Mouse (Mus musculus) left cerebral cortex, adult 2 months (tissue): ENCODE data around the gene Zfp746. TPM values are rescaled to one million over a fixed set of nuclear protein-coding genes. Genes with fewer than 3 reads are reported as not detected.

Experiments
- DNase-seq, 2 experiments: peaks; one replicate each; pipeline ENCODE4 v3.0.0; 2021 to 2022; ENCODE audit warnings: low spot score in 2 of 2, mixed read lengths in 1 of 2; ENCODE audit errors: extremely low spot score in 1 of 2
- H3K27ac ChIP-seq: fragments of 200-600 bp; 2 replicates; pipeline ENCODE4 v1.8.1; 2022
- H3K4me3 ChIP-seq: fragments of 200-600 bp; 2 replicates; pipeline ENCODE4 v1.8.1; 2022
- CTCF ChIP-seq: fragments of 200-600 bp; IDR thresholded peaks from 2 replicates; pipeline ENCODE4 v1.8.1; 2022; ENCODE audit warnings: antibody characterized with exemption, mild to moderate bottlenecking, moderate library complexity
- intact Hi-C: fragments of 180-260 bp; cut with DNase I; formaldehyde crosslinking; loops from one replicate; pipeline ENCODE4 v1.15.1; 2025
- total RNA-seq, 2 experiments: library from RNA; stranded (reverse); gene quantifications; 2 replicates each; pipeline ENCODE4 v1.2.3; 2021

Gene Zfp746
- total RNA-seq, 2 experiments from 2014 or later, result 32.1 TPM

DNA sequence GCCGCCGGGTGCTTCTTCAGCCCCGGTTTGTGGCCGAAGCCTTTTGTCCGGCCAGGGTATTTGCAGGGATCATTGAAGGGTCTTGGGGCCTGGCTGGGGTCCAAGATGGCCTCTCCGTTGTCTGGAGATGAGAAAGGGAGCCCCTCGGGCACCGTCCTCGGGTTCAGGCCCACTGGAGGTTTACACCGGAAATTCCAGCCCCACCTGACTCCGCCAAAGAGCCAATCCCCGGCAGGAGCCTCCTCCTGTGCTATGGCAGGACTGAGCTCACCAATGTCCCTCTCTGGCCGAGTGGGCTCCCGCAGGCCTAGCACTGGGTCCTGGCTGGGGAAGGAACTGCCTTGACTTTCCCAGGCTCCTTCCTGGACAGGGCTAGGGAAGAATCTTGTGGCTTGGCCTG lies 21.9 kb downstream of the Zfp746 start:
- TF ChIP-seq CTCF, result no peak
- Histone ChIP-seq H3K4me3 (no peak overlapping the region), H3K27ac (no peak overlapping the region)
- no peak for DNase-seq
- intact Hi-C loops, result no loop called here

- no peak for DNase-seq
- no peak overlapping the region for H3K27ac ChIP-seq
- no peak overlapping the region for H3K4me3 ChIP-seq
- TF ChIP-seq CTCF, result no peak
- intact Hi-C loops, result no loop called here
These were observed 22.5 kb downstream of the Zfp746 start for GRCm38 (mm10) chr6:48063940-48064339.

DNA sequence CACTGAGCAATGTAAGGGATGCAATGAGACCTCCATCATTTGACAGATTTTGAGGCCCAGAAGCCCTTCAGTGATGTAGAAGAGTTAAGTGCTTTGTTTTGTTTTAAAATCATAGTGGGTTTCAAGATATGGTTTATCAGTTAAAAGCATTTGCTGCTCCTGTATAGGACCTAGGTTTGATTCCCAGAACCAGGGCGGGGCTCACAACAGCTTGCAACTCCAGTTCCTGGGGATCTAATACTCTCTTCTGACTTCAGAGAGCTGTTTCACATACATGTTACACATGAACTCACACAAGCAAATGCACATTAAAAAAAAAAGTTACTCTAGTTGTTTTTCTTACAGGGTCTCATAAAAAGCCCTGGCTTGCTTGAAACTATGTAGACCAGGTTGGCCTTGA lies 25.5 kb downstream of the Zfp746 start:
- Histone ChIP-seq H3K27ac (no peak overlapping the region), H3K4me3 (no peak overlapping the region)
- TF ChIP-seq CTCF, result no peak
- DNase-seq, result no peak
- intact Hi-C loops, result no loop called here

DNA sequence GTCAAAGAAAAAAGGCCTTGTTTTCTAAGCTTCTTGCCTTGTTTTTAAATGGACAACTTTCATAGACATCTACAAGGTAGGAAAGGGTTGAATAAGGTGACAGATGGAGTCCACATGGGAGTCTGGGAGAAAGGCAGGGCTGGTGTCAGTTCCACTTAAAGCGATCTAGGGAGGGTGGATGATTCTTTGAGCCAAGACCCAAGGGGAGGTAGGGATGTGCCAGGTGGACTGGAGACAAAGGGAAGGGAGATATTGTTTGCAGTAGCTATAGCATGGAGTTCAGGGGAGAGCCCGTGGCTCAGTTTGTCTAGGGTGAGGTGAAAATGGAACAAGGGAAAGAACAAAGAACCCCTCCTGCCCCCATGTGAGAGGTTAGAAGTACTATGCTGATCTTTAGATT lies 26.0 kb downstream of the Zfp746 start:
- DNase-seq, result no peak
- Histone ChIP-seq H3K27ac (no peak overlapping the region), H3K4me3 (no peak overlapping the region)
- TF ChIP-seq CTCF, result no peak
- intact Hi-C loops, result no loop called here

DNA sequence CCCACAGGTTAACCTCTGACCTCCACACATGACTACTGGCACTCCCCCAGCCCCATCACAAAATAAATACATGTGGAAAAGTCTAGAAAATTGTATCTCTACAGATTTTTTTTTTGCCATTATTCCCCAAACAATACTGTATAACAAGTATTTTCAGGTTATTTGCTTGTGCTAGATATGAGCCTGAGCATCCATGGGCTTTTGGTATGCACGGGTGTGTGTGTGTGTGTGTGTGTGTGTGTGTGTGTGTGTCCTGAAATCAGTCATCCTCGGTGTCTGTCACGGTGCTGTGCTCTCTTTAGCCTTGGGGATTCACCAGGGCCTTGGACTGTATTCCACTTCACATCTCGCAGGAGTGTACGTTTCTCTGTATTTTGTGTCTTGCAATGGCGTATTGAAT lies 34.3 kb downstream of the Zfp746 start:
- DNase-seq, result no peak
- no peak overlapping the region for H3K4me3 ChIP-seq
- TF ChIP-seq CTCF, result no peak
- H3K27ac ChIP-seq, result no peak overlapping the region
- intact Hi-C loops, result no loop called here

DNA sequence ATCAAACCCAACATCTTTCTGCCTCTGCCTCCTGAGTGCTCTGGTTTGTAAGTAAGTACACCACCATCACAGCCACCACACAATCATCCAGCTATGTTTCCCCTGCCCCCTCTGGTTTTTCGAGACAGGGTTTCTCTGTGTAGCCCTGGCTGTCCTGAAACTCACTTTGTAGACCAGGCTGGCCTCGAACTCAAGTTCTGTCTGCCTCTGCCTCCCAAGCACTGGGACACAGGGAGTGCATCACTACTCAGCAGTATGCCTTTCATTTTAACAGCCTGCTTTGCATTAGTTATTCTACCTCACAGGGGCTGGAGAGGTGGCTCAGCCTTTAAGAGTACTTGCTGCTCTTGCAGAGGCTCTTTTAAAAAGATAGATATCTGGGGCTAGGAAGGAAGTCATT lies 34.7 kb downstream of the Zfp746 start:
- intact Hi-C loops, result no loop called here
- H3K4me3 ChIP-seq, result no peak overlapping the region
- TF ChIP-seq CTCF, result no peak
- H3K27ac ChIP-seq, result no peak overlapping the region
- DNase-seq, result no peak

DNA sequence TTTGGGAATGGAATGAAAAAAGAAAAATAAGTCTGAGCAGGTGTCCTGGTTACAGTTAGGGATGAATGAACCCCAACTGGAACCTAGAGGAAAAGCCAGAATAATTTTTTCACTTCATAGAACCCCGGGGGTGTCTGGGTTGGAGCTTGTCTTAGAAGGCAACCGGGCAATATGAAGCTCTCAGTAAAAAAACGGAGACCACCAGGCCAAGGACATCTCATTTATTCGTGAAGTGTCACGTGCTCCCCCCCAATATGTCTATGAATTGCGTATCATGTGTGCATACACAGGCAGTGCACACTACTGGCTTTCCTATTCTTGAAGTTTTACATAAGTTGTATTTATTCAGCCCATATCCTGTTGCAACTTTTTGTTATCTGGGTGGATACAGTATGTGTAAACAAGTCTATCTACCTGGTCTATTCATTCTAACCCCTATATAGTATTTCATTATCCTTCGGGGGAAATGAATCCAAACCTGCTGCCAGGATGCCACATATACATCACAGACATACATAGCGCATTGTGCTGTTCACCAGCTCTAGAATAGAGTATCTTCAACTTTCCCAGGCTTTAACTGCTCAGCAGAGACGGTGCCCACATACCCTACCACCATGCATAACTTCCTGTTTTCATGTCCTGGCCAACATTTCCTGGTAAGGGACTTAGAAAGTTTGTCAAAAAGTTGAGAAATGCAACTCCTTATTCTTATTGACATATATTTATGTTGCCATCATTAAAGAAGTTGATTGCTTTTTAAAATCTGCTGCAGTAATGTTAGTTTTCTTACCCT lies 36.9 kb downstream of the Zfp746 start:
- DNase-seq, result no peak
- no peak for TF ChIP-seq CTCF
- Histone ChIP-seq H3K4me3 (peak overlapping the region; percentile 66), H3K27ac (no peak overlapping the region)
- intact Hi-C loops, result loop anchor here (5.0 kb wide), 1 partner anchor 33 kb away; no protein-coding TSS in a partner anchor

DNA sequence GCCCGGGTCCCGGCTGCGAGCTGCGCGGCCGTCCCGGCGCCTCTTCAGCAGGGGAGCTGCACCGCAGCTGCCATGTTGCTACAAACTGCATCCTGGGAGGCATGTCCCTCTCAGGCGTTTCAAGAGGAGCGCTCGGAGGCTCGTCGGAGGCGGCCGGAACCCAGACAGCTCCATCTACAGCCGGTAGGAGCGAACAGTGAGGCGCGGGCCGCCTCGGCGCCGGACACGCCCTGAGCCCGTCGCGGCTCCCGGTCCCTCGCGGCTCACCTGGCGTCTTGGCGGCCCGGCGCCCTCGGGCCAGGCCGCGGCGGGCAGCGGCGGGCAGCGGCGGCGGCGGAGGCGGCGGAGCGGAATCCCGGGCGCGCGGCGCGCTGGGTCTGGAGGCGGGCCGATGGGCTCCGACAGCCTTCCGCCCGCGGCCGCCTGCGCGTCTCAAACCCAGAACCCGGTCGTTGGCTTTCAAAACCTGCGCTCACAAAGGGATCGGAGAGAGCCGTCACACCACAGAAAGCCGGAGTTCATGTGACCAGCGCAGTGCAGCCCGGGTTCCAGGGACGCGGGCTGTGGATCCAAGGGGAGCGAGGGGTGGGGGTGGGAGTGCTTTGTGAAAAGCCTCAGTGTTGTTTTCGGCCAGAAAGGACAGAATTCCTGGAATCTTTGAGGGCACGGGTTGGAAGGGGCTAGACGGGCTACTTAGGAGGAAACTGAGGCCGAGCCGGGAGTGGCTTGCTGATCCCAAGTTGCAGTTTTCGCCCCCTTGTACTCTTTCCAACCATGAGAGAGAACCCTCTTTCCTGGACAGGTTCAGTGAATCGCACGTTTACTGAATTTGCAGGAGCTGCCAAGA lies 37.7 kb downstream of the Zfp746 start, which contains the start of gene Zfp777:
TSS of gene Zfp777 (minus strand) at position 486 of the 847 bp plus-strand sequence.
- Histone ChIP-seq H3K27ac (peak within 1 kb of the TSS; percentile 64; the same call in 1 of the 2 replicates), H3K4me3 (peak within 1 kb of the TSS; percentile 77)
- TF ChIP-seq CTCF, result peak; percentile 51
- intact Hi-C loops, result loop anchor here (5.0 kb wide), 1 partner anchor 34 kb away; no protein-coding TSS in a partner anchor
- DNase-seq, result peak; percentile 68 to 80

- DNase-seq, result peak; percentile 42 to 45
- intact Hi-C loops, result loop anchor here (5.0 kb wide), 1 partner anchor 35 kb away; no protein-coding TSS in a partner anchor
- Histone ChIP-seq H3K27ac (peak overlapping the region; percentile 66), H3K4me3 (peak overlapping the region; percentile 77)
- TF ChIP-seq CTCF, result no peak
These were observed 38.7 kb downstream of the Zfp746 start for GRCm38 (mm10) chr6:48047450-48048351.

- no peak; the same call in 1 of the 2 replicates for TF ChIP-seq CTCF
- Histone ChIP-seq H3K4me3 (peak overlapping the region; percentile 77), H3K27ac (peak overlapping the region; percentile 66)
- intact Hi-C loops, result loop anchor here (5.0 kb wide), 1 partner anchor 35 kb away; no protein-coding TSS in a partner anchor
- DNase-seq, result no peak
These were observed 39.3 kb downstream of the Zfp746 start for GRCm38 (mm10) chr6:48047114-48047449.

DNA sequence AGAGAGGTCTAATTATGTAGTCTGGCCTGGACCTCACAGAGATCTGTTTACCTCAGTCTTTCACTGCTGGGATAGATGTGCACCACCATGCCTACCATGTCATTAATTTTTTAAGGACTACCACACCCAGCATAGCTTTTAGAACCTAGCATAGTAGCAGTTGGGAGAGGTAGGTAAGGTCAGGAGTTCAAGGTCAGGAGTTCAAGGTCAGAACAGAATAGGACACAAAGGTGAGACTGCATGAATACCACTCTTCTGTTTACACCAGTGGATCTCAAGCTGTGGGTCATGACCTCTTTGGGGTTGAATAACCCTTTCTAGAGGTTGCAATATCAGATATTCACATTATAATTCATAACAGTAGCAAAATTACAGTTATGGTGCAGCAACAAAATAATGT lies 53.7 kb downstream of the Zfp746 start:
- no peak for DNase-seq
- intact Hi-C loops, result no loop called here
- no peak overlapping the region for H3K4me3 ChIP-seq
- no peak overlapping the region for H3K27ac ChIP-seq
- TF ChIP-seq CTCF, result no peak
